9 mouse cellular contexts compared by ENCODE assay signal in the genomic region with DNA sequence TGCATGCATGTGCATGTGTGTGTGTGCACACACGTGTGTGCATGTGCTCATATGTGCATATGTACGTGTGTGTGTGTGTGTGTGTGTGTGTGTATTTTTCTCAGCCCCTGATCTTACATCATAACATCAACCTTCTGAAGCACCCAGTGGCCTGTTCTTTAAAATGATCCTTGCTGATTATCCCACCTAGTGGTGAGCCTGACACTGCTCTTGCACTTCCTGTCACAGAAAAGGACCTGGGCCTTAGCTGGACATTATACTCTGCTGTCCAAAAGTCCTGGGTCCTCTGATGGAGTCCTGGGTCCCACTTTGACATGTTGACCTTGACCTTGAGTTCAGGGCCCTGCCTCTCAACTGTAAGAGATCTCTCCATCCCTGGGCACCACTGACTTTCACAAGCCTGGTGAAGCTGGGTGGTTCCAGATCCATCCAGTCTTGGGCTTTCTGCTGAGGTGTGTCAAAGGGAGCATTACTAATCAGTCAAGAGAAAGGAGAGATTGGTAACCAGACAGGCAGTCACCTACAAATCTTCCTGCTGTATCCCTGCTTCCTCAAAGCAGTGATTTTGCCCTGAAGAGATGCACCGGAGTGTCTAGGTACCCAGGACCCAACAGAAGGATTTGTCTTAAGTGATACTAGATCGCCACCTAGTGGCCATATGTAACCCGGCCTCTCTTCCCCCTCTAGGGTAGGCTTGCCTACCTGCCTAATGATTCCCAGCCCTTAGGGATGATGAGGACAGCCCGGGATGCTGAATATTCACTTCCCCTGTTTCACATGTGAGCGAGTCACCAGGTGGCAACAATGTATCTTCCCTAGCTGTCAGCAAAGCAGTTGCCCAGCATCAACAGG. TPM values are rescaled to one million over a fixed set of nuclear protein-coding genes. Genes with fewer than 3 reads are reported as not detected.
A peak's percentile ranks its signal among the peaks of the same experiment; 100 is the strongest.
DNase-seq lines count a peak whose midpoint lies in the region; ATAC-seq lines count a peak whose summit lies in the region.
"Had no signal": no experiment of that assay in that cellular context is flagged by ENCODE, and none has a peak within 500 bp of the region (broad histone marks: within the 10 kb centered on the region; RNA-seq: fewer than 3 reads in every experiment).

No protein-coding gene starts in this region.

- H3K4me1 ChIP-seq in forebrain, embryonic 11.5 days (replicated peaks; ENCODE audit: control insufficient read depth, insufficient read depth, low read length) = no peaks in the 10 kb centered on the region

- no peaks in the 10 kb centered on the region for H3K9me3 ChIP-seq in forebrain, embryonic 11.5 days (ENCODE audit: control insufficient read depth, low read length)

- no peak overlapping the region for H3K9ac ChIP-seq in forebrain, embryonic 11.5 days (ENCODE audit: low read length)

- no peaks in the 10 kb centered on the region for H3K27me3 ChIP-seq in forebrain, embryonic 11.5 days (ENCODE audit: control insufficient read depth, insufficient read depth, low read length)
- no peaks in the 10 kb centered on the region for H3K27me3 ChIP-seq in splenic B cell, adult 2 months (ENCODE audit: control insufficient read depth, insufficient read depth, low read length, poor library complexity, severe bottlenecking)

- WGBS in forebrain, embryonic 11.5 days = 36% methylated on average over 7 of the region's 7 CpGs

- no peaks in the 10 kb centered on the region for H3K36me3 ChIP-seq in forebrain, embryonic 11.5 days (ENCODE audit: control insufficient read depth, insufficient read depth, low read length)
- no peaks in the 10 kb centered on the region for H3K36me3 ChIP-seq in splenic B cell, adult 2 months (ENCODE audit: control insufficient read depth, insufficient read depth, low read length, poor library complexity, severe bottlenecking)

- H3K4me3 ChIP-seq in forebrain, embryonic 11.5 days (ENCODE audit: low read depth, low read length) = no peak overlapping the region

- H3K27ac ChIP-seq in forebrain, embryonic 11.5 days (ENCODE audit: low read depth, low read length) = no peak overlapping the region
- H3K27ac ChIP-seq: macrophage had no signal

- intact Hi-C loops in heart, postnatal 25 days (cut with DNase I) = loop anchor here (1.0 to 5.0 kb wide), 4 partner anchors 28 to 894 kb away; no protein-coding TSS in a partner anchor
- intact Hi-C loops in left cerebral cortex, postnatal 10 days (cut with DNase I) = loop anchor here (2.0 to 10.0 kb wide), 4 partner anchors 50 to 902 kb away; a partner anchor contains a TSS

- ATAC-seq in forebrain, embryonic 11.5 days (replicated peaks; ENCODE audit: low FRiP score) = peak; percentile 58; the same call in 1 of the 2 replicates

- no peak overlapping the region for H3K4me2 ChIP-seq in forebrain, embryonic 11.5 days (ENCODE audit: low read depth, low read length, severe bottlenecking)

- peak; percentile 60 to 77 for DNase-seq in heart, adult 18-20 months
- no peak for DNase-seq in heart, postnatal 25 days (ENCODE audit: low spot score)
- peak; percentile 56 for DNase-seq in c-Kit-positive CD71-positive TER-119-positive erythroid progenitor cells, embryonic 14.5 days (ENCODE audit: low spot score)
- peak; percentile 80 for DNase-seq in forebrain, embryonic 11.5 days (ENCODE audit: low spot score)
- peak; percentile 72 for DNase-seq in hindlimb bud, embryonic 11.5 days (ENCODE audit: extremely low spot score, low read depth, low spot score)
- peak; percentile 66 to 69 for DNase-seq in left cerebral cortex, postnatal 10 days (ENCODE audit: extremely low spot score in 1 of 2, low spot score in 2 of 2)
- DNase-seq in mesoderm, embryonic 11.5 days (ENCODE audit: low read depth, low spot score) = peak; percentile 90
- peak; percentile 59 for DNase-seq in splenic B cell, adult 2 months (ENCODE audit: low read depth, low spot score)

RNA-seq across cellular contexts. Expression of a gene that starts 3.6 kb away (rescaled TPM):
- not detected for total RNA-seq in heart, adult 18-20 months (2021)
- not detected for total RNA-seq in heart, postnatal 25 days (2021)
- not detected in 2 replicates for polyA plus RNA-seq in forebrain, embryonic 11.5 days (2014; fragmentation: Nextera tagmentation; extraction: Ambion mirVana)
- not detected for total RNA-seq in left cerebral cortex, postnatal 10 days (2021)
- polyA plus RNA-seq: macrophage had no signal

RNA-seq across cellular contexts. Expression of a gene that starts 13.0 kb away (rescaled TPM):
- total RNA-seq in heart, adult 18-20 months (2021) = 1 to 10 TPM; 2.4 to 2.9 TPM
- 1 to 10 TPM; 2.1 to 3.2 TPM for total RNA-seq in heart, postnatal 25 days (2021)
- polyA plus RNA-seq in forebrain, embryonic 11.5 days (2014; fragmentation: Nextera tagmentation; extraction: Ambion mirVana) = not detected in 2 replicates
- total RNA-seq in left cerebral cortex, postnatal 10 days (2021) = under 1 TPM in 1 of 2 experiments, not detected in 1; 0.21 TPM
- polyA plus RNA-seq: macrophage had no signal

RNA-seq across cellular contexts. Expression of a gene that starts 41.6 kb away (rescaled TPM):
- 1 to 10 TPM; 1.1 to 1.5 TPM for total RNA-seq in heart, adult 18-20 months (2021)
- under 1 TPM; 0.87 to 0.99 TPM for total RNA-seq in heart, postnatal 25 days (2021)
- 0.13 and 0.23 TPM in 2 replicates for polyA plus RNA-seq in forebrain, embryonic 11.5 days (2014; fragmentation: Nextera tagmentation; extraction: Ambion mirVana)
- total RNA-seq in left cerebral cortex, postnatal 10 days (2021) = under 1 TPM; 0.63 to 0.88 TPM

RNA-seq across cellular contexts. Expression of a gene that starts 42.1 kb away (rescaled TPM):
- total RNA-seq in heart, adult 18-20 months (2021) = 10 to 100 TPM; 62.9 to 67.0 TPM
- 10 to 100 TPM; 81.3 to 98.0 TPM for total RNA-seq in heart, postnatal 25 days (2021)
- polyA plus RNA-seq in forebrain, embryonic 11.5 days (2014; fragmentation: Nextera tagmentation; extraction: Ambion mirVana) = 21.4 and 22.1 TPM in 2 replicates
- total RNA-seq in left cerebral cortex, postnatal 10 days (2021) = 10 to 100 TPM; 71.3 to 79.0 TPM
